Mouse (Mus musculus): ENCODE results near the gene Hyal1.
"Not testable (repeated sequence)": the region's sequence is repeated elsewhere in the genome, so short reads cannot be mapped to it uniquely, and the experiment has no call there.

Gene Hyal1

GRCm38 (mm10) chr9:107571534-107572326 lies 5.0 kb upstream of the Hyal1 start:
- DNase-seq (ENCODE audit: low spot score), result no peak

- DNase-seq (ENCODE audit: low spot score), result no peak
Measured at GRCm38 (mm10) chr9:107572327-107572662, 4.4 kb upstream of the Hyal1 start.

- DNase-seq (ENCODE audit: low spot score), result not testable (repeated sequence)
Measured at GRCm38 (mm10) chr9:107573774-107574173, 3.0 kb upstream of the Hyal1 start.

- DNase-seq (ENCODE audit: low spot score), result no peak
Measured at GRCm38 (mm10) chr9:107575579-107576356, 959 bp upstream of the Hyal1 start.

DNA sequence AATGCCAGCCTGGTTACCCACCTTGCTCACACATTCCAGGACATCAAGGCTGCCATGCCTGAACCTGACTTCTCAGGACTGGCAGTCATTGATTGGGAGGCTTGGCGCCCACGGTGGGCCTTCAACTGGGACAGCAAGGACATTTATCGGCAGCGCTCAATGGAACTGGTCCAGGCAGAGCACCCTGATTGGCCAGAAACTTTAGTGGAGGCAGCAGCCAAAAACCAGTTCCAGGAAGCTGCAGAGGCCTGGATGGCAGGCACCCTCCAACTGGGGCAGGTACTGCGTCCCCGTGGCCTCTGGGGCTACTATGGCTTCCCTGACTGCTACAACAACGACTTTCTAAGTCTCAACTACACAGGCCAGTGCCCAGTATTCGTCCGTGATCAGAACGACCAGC lies 1.1 kb downstream of the Hyal1 start:
- DNase-seq (ENCODE audit: low spot score), result no peak

- no peak for DNase-seq (ENCODE audit: low spot score)
Measured at GRCm38 (mm10) chr9:107578587-107578986, 1.9 kb downstream of the Hyal1 start, which contains the start of gene Naa80. Gene Naa80 (plus strand): TSS chr9:107578887.

DNA sequence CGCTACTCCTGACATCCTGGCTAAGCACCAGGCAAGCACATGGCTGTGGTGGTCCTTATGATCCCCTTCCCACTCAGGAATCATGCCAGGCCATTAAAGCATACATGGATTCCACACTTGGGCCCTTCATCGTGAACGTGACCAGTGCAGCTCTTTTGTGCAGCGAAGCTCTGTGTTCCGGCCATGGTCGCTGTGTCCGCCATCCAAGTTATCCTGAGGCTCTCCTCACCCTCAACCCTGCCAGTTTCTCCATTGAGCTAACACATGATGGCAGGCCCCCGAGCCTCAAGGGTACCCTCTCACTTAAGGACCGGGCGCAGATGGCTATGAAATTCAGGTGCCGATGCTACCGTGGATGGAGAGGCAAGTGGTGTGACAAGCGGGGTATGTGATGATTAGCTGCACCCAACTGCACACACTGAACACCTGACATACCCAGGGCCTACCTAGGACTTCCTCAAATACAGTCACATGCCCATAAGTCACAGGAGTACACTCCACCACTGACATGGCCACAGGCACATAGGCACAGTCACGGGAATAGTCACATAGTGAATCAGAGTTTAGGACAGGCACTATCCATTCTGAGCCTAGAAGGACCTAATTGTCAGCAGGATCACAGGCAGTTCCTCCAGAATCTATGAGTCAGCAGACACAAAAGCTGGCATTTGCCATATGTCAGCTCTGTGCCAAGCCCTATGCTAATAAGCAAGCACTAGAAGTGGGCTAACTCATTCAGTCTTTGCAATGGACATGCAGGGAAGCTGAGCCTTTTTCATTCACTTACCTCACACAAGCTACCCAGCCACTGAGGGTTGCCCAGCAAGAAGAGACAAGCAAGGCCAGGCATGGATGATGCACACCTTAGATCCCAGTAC lies 2.5 kb downstream of the Hyal1 start:
- no peak for DNase-seq (ENCODE audit: low spot score)

DNA sequence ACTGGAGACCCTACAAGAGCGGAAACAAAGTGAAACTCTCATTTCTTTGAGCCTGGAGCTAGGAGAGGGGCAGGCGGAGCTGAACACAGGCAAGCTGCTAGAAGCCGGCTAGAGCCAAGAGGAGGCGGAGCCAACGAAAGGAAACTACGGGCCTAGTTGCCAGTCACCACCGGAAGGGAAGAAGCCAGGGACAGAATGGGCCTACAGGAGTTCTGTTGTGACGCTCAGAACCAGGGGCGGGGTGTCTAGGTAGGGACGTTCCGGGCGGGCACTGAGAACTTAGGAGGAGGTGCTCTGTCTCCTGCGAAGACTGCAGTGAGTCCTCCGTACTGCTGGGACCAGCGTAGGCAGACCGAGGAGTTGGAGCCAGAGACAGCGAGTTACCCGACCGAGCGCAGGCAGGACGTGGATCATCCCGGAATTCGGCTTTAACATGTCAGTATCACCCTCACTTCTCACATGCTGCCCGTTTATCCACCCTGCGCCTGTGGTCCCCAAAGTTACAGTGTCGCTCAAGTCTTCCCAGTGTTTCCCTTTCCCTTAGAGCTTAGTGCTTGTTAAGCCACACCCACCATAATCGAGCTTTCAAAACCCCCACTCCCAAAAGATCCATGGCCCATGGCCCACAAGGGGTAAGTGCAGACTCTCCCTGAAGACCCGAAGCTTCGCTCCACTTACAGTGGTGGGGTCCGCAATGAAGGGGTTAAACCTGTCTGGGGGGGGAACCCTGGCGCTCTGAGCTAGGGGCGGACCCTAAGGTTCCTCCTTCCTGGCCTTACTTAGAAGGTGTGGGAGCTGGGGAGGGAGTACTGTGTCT lies 4.0 kb downstream of the Hyal1 start, which contains the start of gene Hyal3:
Hyal3 (plus strand) TSS at position 318 of the 817 bp plus-strand sequence.
- DNase-seq (ENCODE audit: low spot score), result peak; percentile 90

DNA sequence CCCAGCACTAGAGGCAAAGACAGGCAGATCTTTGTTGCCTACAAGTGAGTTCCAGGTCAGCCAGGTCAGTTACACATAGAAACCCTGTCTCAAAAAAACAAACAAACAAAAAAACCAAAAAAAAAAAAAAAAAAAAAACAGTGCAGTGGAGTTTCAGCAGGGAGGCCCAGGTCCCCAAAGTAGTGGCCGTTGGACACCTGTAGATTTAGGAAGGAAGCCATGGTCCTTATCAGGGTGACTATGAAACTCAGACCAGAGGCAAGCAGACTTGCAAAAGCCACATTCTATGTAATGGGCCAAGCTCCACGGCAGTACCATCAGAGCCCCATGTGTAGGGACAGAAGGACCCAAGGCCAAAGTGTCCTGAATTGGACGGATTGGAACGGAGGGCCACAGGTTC lies 4.9 kb downstream of the Hyal1 start:
- DNase-seq (ENCODE audit: low spot score), result no peak

DNA sequence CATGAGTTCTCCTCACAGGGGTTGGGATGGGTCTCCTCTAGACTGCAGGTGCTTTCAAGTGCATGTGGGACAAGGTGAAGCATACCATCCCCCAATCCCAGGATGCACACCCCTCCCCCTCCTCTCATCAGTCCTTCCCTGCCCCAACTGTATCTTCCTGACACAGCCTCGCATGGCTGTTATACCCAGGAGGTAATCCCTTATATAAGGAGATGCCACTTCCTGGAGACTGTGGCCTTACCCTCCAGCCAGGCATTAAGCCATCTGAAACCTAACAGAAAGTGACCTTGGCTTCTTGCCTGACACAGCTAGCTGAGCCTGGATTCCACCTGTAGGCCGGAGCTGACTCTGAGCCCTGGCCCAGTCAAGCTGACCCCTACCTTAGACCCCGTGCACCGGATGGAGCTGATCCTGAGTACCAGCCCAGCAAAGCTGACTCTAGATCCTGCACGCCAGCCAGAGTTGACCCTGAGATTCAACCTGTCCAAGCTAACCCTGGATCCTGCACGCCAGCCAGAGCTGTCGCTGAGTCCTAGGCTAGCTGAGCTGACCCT lies 5.9 kb downstream of the Hyal1 start:
- DNase-seq (ENCODE audit: low spot score), result no peak

DNA sequence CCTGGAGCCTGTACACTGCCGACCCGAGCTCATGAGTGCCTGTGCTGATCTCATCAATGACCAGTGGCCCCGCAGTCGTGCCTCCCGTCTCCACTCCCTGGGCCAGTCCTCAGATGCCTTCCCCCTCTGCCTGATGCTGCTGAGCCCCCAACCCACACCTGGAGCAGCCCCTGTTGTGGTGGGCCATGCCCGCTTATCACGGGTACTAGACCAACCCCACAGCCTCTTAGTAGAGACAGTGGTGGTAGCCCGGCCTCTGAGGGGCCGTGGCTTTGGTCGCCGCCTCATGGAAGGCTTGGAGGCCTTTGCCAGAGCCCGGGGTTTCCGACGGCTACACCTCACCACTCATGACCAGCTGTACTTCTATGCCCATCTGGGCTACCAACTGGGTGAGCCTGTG lies 6.4 kb downstream of the Hyal1 start:
- no peak for DNase-seq (ENCODE audit: low spot score)

DNA sequence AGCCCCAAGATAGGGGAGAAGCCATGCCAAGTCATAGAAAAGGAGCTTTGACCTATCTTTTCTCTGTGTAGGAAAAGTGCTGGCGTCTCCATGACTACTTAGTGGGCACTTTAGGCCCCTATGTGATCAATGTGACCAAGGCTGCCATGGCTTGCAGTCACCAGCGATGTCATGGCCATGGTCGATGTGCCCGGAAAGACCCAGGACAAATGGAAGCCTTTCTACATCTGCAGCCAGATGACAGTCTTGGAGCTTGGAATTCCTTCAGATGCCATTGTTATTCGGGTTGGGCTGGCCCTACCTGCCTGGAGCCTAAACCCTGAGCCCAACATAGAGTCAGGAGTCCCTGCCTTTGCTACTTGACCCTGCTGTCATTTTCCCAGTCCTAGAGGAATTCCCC lies 9.8 kb downstream of the Hyal1 start:
- no peak for DNase-seq (ENCODE audit: low spot score)

- DNase-seq (ENCODE audit: low spot score), result peak; percentile 95
Measured at GRCm38 (mm10) chr9:107586974-107587832, 10.5 kb downstream of the Hyal1 start, which contains the start of gene Ifrd2. Gene Ifrd2 (plus strand): TSS chr9:107587642.

- DNase-seq (ENCODE audit: low spot score), result peak; percentile 64
Measured at GRCm38 (mm10) chr9:107587833-107588639, 11.3 kb downstream of the Hyal1 start.

DNA sequence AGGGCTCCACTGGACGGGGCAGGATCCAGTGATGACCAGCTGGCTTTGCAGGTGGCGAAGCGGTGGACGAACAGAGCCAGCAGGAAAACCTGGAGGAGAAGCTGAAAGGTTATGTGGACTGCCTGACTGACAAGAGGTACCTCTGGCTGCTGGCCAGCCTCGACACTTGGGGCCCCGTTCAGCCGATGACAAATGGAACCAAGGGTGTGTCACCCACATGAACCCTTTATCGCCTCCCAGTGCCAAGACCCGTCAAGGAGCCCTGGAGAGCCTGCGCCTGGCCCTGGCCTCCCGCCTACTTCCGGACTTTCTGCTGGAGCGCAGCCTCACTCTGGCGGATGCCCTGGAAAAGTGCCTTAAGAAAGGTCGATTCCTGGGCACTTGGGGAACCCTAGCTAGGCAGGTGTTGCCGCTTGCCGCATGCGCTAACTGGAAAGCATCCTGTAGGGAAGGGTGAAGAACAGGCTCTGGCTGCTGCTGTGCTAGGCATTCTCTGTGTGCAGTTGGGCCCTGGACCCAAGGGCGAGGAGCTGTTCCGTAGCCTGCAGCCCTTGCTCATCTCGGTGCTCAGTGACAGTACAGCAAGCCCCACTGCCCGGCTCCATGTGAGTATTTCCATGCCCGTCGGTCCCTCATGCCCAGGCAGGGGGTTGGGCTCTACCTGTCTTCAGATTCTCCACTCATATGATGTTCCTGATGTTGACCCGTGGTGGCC lies 13.5 kb downstream of the Hyal1 start:
- DNase-seq (ENCODE audit: low spot score), result no peak

DNA sequence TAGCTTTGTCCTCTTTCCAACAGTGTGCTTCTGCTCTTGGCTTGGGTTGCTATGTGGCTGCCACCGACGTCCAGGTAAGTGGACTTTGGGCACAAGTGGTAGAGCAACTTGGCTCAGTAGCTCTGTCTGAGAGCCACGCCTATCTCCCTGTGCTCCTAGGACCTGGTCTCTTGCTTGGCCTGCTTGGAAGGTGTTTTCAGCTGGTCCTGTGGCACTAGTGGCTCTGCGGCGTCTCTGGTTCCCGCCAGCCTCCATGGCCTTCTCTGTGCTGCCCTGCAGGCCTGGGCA lies 14.0 kb downstream of the Hyal1 start:
- DNase-seq (ENCODE audit: low spot score), result no peak

DNA sequence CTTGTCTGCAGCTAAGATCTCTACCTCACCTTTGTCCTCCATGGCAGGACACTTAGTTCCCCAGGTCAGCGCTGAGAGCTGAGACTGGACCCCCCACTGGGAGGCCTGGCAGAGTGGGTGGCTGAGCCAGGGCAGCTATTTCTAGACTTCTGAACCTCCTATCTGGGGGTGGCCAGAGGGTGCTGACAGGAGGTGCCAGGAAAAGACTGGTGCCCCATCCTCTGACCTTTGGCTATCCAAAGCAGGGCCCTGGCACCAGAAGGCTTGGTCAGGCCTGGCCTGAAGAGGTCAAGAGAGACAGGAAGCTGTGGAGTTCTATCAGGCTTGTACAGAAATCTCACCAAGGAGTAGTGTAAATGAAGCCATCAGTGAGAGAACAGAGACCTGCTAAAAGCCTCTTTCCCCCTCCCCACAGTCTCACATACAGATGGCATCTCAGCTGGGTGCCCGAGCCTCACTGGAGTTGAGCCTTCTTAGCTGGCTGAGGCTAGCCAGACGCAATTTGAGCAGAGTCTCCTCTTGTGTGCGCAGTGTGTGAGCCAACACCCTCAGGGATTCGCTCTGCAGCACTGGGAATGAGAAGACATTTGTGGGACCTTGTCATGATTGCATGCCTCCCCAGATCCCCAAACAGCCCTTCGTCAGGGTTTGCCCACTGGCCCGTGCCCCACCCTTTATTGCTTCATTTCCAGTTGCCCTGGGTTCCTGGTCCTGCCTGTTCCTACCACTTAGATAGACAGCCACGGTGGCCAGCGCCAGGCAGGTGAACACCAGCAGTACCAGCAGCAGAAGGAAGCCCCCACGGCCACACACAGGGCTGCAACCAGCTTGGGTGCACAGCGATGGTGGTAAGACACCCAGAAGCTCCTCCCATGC lies 16.6 kb downstream of the Hyal1 start:
- no peak for DNase-seq (ENCODE audit: low spot score)
